Mouse (Mus musculus) limb, embryonic 15.5 days (tissue): Measurements from ENCODE around the gene Arhgap17. TPM values are rescaled to one million over a fixed set of nuclear protein-coding genes. Genes with fewer than 3 reads are reported as not detected.
A peak's percentile ranks its signal among the peaks of the same experiment; 100 is the strongest.

ENCODE experiments used
- ATAC-seq: fragments of 200-750 bp; cut with Nextera tagmentation; 2 replicates; pipeline ENCODE4 v1.8.0; 2017; ENCODE audit warnings: low read depth, moderate TSS enrichment; ENCODE audit not compliant: insufficient number of reproducible peaks, low FRiP score, low TSS enrichment
- H3K27ac ChIP-seq: fragments of 300-500 bp; sonication (generic); 2 replicates; pipeline ENCODE4 v1.5.1; 2015; ENCODE audit warnings: moderate library complexity, mild to moderate bottlenecking, inconsistent platforms
- H3K27me3 ChIP-seq: fragments of 300-500 bp; sonication (generic); 2 replicates; pipeline ENCODE4 v1.6.1; 2015; ENCODE audit warnings: inconsistent platforms
- H3K36me3 ChIP-seq: fragments of 300-500 bp; sonication (generic); 2 replicates; pipeline ENCODE4 v1.6.1; 2015; ENCODE audit warnings: inconsistent platforms
- H3K4me1 ChIP-seq: fragments of 300-500 bp; sonication (generic); 2 replicates; pipeline ENCODE4 v1.6.1; 2015; ENCODE audit warnings: inconsistent platforms
- H3K4me2 ChIP-seq: fragments of 300-500 bp; sonication (generic); 2 replicates; pipeline ENCODE4 v1.6.1; 2015; ENCODE audit warnings: mild to moderate bottlenecking, inconsistent platforms
- H3K4me3 ChIP-seq: fragments of 300-500 bp; sonication (generic); 2 replicates; pipeline ENCODE4 v1.5.1; 2015; ENCODE audit warnings: mild to moderate bottlenecking, inconsistent platforms
- H3K9ac ChIP-seq: fragments of 300-500 bp; sonication (generic); 2 replicates; pipeline ENCODE4 v1.6.1; 2015; ENCODE audit warnings: inconsistent platforms
- H3K9me3 ChIP-seq: fragments of 300-500 bp; sonication (generic); 2 replicates; pipeline ENCODE4 v1.6.1; 2016; ENCODE audit warnings: inconsistent platforms
- WGBS: fragments of 180-500 bp; shearing (Covaris S2); methylation state at CpG from one replicate; pipeline ENCODE4 v1.1.7; 2015; 5-methylcytosine and 5-hydroxymethylcytosine counted together
- polyA plus RNA-seq: library from polyadenylated mRNA; unstranded; fragments of >200 nt; fragmentation: Nextera tagmentation; extraction: Ambion mirVana; gene quantifications from 2 replicates; pipeline ENCODE4 v1.2.1, GENCODE M21; 2015

The Arhgap17 gene
- polyA plus RNA-seq, 1 experiment from 2014 or later: 19.6 TPM

GRCm38 (mm10) chr7:123367218-123368150 lies 2.2 kb downstream of the Arhgap17 start:
- Histone ChIP-seq H3K9me3 (no peaks in the 10 kb centered on the region), H3K4me2 (peak overlapping the region; percentile 83; the same call in 1 of the 2 replicates), H3K27me3 (no peaks in the 10 kb centered on the region), H3K4me3 (no peak overlapping the region), H3K9ac (no peak overlapping the region), H3K27ac (no peak overlapping the region), H3K4me1 (peaks cover 51% of the 10 kb centered on the region), H3K36me3 (no peaks in the 10 kb centered on the region)
- ATAC-seq: no peak
- 57% methylated on average over 16 of the region's 16 CpGs for WGBS

GRCm38 (mm10) chr7:123366806-123367205 lies 2.9 kb downstream of the Arhgap17 start:
- WGBS: 74% methylated on average over 8 of the region's 8 CpGs
- no peak overlapping the region for H3K27ac ChIP-seq
- ATAC-seq: no peak
- no peaks in the 10 kb centered on the region for H3K9me3 ChIP-seq
- no peak overlapping the region for H3K4me3 ChIP-seq
- H3K4me2 ChIP-seq: no peak overlapping the region
- H3K36me3 ChIP-seq: no peaks in the 10 kb centered on the region
- peaks cover 51% of the 10 kb centered on the region for H3K4me1 ChIP-seq
- no peak overlapping the region for H3K9ac ChIP-seq
- no peaks in the 10 kb centered on the region for H3K27me3 ChIP-seq

DNA sequence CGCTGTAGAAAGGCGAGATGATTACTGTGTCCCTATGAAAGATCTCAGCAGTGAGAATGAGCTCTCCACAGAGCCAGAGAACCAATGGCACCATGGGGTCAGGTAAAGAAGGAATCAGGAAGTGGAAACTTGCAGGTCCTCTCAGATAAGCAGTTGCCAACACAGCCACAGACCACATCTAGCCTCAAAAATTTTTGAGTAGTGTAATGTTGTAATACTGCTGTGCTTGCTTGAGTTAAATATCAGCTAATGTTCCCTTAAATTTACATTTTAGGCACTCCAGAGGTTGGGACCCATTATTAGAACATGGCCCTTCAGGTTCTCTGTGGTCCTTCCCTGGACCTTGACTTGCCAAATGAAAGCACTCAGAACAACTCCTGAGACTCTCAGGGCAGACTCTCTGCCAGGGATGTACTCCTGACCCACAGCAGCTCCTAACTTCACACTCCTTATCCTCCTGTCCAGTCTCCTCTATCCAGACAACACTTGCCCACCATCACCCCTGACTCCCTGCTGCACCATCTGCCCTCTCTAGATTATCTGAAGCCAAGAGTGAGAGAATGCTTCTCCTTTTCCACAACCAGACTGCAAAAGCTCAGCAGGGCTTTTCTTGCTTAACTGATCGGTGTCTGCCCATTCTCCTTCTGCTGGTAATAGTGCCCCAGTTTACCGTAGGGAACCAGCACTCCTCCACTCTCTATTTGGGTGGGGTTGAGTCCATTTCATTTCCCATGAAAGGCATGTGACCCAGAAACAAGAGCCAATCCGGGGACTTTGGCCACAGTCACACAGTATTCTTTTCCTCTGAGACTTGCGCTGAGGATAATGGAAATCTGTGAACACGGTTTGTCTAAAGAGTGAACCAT lies 3.6 kb downstream of the Arhgap17 start:
- Histone ChIP-seq H3K27me3 (no peaks in the 10 kb centered on the region), H3K9ac (no peak overlapping the region), H3K4me1 (peaks cover 51% of the 10 kb centered on the region), H3K4me2 (no peak overlapping the region), H3K9me3 (no peaks in the 10 kb centered on the region), H3K4me3 (no peak overlapping the region), H3K27ac (no peak overlapping the region), H3K36me3 (no peaks in the 10 kb centered on the region)
- ATAC-seq: no peak
- 85% methylated on average over 7 of the region's 7 CpGs for WGBS

GRCm38 (mm10) chr7:123363971-123364370 lies 5.7 kb downstream of the Arhgap17 start:
- WGBS: 59% methylated on average over 8 of the region's 8 CpGs

GRCm38 (mm10) chr7:123362806-123363205 lies 6.9 kb downstream of the Arhgap17 start:
- 84% methylated on average over 3 of the region's 3 CpGs for WGBS
- no peak overlapping the region for H3K27ac ChIP-seq
- no peaks in the 10 kb centered on the region for H3K27me3 ChIP-seq
- H3K9ac ChIP-seq: no peak overlapping the region
- no peaks in the 10 kb centered on the region for H3K36me3 ChIP-seq
- no peak overlapping the region for H3K4me2 ChIP-seq
- peaks cover 33% of the 10 kb centered on the region for H3K4me1 ChIP-seq
- no peaks in the 10 kb centered on the region for H3K9me3 ChIP-seq
- H3K4me3 ChIP-seq: no peak overlapping the region
- no peak for ATAC-seq

More at GRCm38 (mm10) chr7:123363971-123364370, 5.7 kb downstream of the Arhgap17 start:
- Histone ChIP-seq H3K27me3 (no peaks in the 10 kb centered on the region), H3K36me3 (no peaks in the 10 kb centered on the region), H3K4me3 (no peak overlapping the region), H3K4me1 (peaks cover 41% of the 10 kb centered on the region), H3K9me3 (no peaks in the 10 kb centered on the region), H3K27ac (no peak overlapping the region), H3K9ac (no peak overlapping the region), H3K4me2 (no peak overlapping the region)
- no peak for ATAC-seq

DNA sequence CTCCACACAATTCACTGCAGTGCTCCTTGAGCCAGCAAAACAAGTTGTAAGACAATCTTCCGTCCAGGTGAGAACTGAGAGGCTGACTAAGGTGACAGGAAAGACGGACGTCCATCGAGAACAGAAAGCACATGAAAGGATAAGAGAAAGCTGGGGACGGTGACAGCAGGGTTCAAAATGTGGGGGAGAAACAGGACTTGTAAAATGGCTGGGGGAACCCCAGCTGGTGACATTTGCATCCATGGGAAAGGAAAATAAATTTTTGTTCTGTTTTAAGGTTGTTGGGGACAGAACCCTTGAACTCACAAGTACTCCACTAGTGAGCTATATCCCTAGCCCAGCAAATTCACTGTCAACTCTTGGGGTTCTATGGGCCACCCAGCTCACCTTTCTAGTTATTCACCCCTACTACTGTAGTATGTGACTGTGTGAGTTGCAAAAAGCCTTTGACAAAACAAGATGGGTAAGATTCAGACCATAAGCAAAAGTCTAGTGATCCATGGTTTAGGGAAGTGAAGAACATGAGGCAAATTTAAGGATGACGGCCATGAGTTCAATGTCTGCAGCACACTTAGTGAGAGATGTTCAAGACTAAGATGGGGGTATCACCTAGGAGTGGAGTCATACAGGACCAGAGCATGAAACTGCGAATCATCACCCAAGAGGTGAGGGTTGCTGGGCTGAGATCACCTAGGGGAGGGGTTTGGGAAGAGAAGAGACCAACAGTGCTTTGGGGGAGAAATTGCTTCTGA lies 8.3 kb downstream of the Arhgap17 start:
- Histone ChIP-seq H3K9ac (no peak overlapping the region), H3K4me1 (peaks cover 22% of the 10 kb centered on the region), H3K4me3 (no peak overlapping the region), H3K36me3 (no peaks in the 10 kb centered on the region), H3K27me3 (no peaks in the 10 kb centered on the region), H3K27ac (no peak overlapping the region), H3K9me3 (no peaks in the 10 kb centered on the region), H3K4me2 (no peak overlapping the region)
- 90% methylated on average over 7 of the region's 7 CpGs for WGBS
- no peak for ATAC-seq

- no peaks in the 10 kb centered on the region for H3K36me3 ChIP-seq
- no peaks in the 10 kb centered on the region for H3K9me3 ChIP-seq
- WGBS: 76% methylated on average over 5 of the region's 5 CpGs
- no peak overlapping the region for H3K27ac ChIP-seq
- H3K4me1 ChIP-seq: peaks cover 18% of the 10 kb centered on the region
- no peak overlapping the region for H3K9ac ChIP-seq
- H3K27me3 ChIP-seq: no peaks in the 10 kb centered on the region
- no peak for ATAC-seq
- H3K4me3 ChIP-seq: no peak overlapping the region
- H3K4me2 ChIP-seq: no peak overlapping the region
Observed at GRCm38 (mm10) chr7:123360185-123360584, 9.5 kb downstream of the Arhgap17 start.

DNA sequence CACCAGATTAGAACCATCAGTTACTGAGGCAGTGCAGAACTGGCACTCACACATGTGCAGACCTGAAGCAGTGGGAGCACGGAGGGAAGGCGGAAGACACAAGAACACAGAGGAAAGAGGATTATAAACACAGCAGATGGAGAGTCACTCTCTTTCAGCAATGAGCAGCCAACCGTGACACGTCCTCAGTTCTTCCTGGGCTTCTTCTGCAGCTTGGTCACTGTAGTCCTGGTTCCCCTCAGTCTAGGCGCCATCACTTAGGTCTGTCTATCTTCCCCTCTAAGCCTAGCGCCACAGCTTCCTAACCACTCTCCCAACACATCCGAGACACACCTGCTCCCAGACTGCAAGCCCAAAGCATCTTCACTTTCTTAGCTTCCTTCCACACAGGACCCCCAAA lies 10.6 kb downstream of the Arhgap17 start:
- Histone ChIP-seq H3K27me3 (no peaks in the 10 kb centered on the region), H3K4me3 (no peak overlapping the region), H3K4me1 (peaks cover 14% of the 10 kb centered on the region), H3K9me3 (no peaks in the 10 kb centered on the region), H3K36me3 (no peaks in the 10 kb centered on the region), H3K9ac (no peak overlapping the region), H3K4me2 (no peak overlapping the region), H3K27ac (no peak overlapping the region)
- WGBS: 91% methylated on average over 7 of the region's 7 CpGs
- no peak for ATAC-seq

- no peak for ATAC-seq
- Histone ChIP-seq H3K4me1 (peaks cover 4% of the 10 kb centered on the region; the same call in 1 of the 2 replicates), H3K4me2 (no peak overlapping the region), H3K9me3 (no peaks in the 10 kb centered on the region), H3K27ac (no peak overlapping the region), H3K9ac (no peak overlapping the region), H3K27me3 (no peaks in the 10 kb centered on the region), H3K36me3 (no peaks in the 10 kb centered on the region), H3K4me3 (no peak overlapping the region)
- WGBS: 72% methylated on average over 3 of the region's 3 CpGs
Observed at GRCm38 (mm10) chr7:123356158-123356557, 13.6 kb downstream of the Arhgap17 start.

DNA sequence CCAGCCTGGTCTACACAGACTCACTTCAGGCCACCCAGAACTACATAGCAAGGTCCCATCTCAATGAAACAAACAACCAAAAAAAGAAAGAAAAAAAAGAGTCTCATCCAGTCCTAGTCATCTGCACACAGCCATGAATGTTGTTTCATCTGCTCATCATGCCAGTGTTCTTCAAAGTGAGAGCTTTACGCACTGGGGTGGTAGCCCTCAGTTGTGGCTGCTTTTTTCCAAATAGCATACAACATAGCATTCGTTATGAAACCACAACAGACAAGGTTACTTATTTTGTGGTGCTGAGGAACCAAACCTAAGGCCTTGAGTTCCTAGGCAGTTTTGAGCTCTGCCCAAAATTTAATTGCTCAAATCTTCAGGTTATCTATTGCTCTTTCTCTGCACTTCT lies 14.9 kb downstream of the Arhgap17 start:
- peaks cover 4% of the 10 kb centered on the region; the same call in 1 of the 2 replicates for H3K4me1 ChIP-seq
- no peak overlapping the region for H3K4me2 ChIP-seq
- no peaks in the 10 kb centered on the region for H3K27me3 ChIP-seq
- H3K4me3 ChIP-seq: no peak overlapping the region
- H3K36me3 ChIP-seq: no peaks in the 10 kb centered on the region
- no peak overlapping the region for H3K9ac ChIP-seq
- 86% methylated on average over 2 of the region's 2 CpGs for WGBS
- no peak for ATAC-seq
- H3K9me3 ChIP-seq: no peaks in the 10 kb centered on the region
- no peak overlapping the region for H3K27ac ChIP-seq

- Histone ChIP-seq H3K4me1 (peaks cover 4% of the 10 kb centered on the region; the same call in 1 of the 2 replicates), H3K9me3 (no peaks in the 10 kb centered on the region), H3K27ac (no peak overlapping the region), H3K36me3 (no peaks in the 10 kb centered on the region), H3K4me2 (no peak overlapping the region), H3K9ac (no peak overlapping the region), H3K27me3 (no peaks in the 10 kb centered on the region), H3K4me3 (no peak overlapping the region)
- WGBS: 77% methylated on average over 5 of the region's 5 CpGs
- ATAC-seq: no peak
Observed at GRCm38 (mm10) chr7:123354392-123354791, 15.3 kb downstream of the Arhgap17 start.
